Mouse (Mus musculus): ENCODE measurements around the gene Ptrh1.

- no peak for TF ChIP-seq CTCF (IDR thresholded peaks at IDR 0.05; ENCODE audit: control insufficient read depth, insufficient read depth, insufficient read length)
- no peak for TF ChIP-seq FOSL1 (IDR thresholded peaks at IDR 0.05; ENCODE audit: insufficient read depth, low read length, poor library complexity, severe bottlenecking)
Measured at GRCm38 (mm10) chr2:32752181-32752580, 23.4 kb upstream of the Ptrh1 start.
